Mouse (Mus musculus): Measurements from ENCODE around the gene Olfr30. TPM values are rescaled to one million over a fixed set of nuclear protein-coding genes. Genes with fewer than 3 reads are reported as not detected.
"Not testable (repeated sequence)": the region's sequence is repeated elsewhere in the genome, so short reads cannot be mapped to it uniquely, and the experiment has no call there.

Gene Olfr30
- 0.24 and 0.29 TPM in 2 replicates for polyA plus RNA-seq (2015; fragmentation: Nextera tagmentation; extraction: Ambion mirVana)

DNA sequence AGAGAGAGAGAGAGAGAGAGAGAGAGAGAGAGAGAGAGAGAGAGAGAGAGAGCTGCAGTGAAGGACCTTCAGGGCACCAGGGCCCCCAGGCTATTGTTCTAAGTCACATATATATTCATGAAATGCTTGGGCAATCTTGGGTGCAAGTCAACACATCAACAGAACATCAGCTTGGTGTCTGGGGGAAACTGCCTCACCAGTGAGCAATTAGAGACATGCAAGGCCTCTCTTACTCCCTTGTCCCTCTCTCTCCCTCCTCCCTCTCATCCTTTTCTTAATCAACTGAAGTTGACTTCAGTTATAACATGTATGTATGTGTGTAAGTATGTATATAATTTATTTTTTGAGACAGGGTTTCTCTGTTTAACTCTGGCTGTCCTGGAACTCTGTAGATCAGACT lies at the start of gene Olfr30:
Gene Olfr30, minus strand, starts transcription at position 101 of the 400 bp plus-strand sequence.
- Histone ChIP-seq H3K27ac (replicated peaks) (no peak within 1 kb of the TSS), H3K9me3 (replicated peaks) (no peaks in the 10 kb centered on the region), H3K9ac (no peak within 1 kb of the TSS), H3K27me3 (no peaks in the 10 kb centered on the region), H3K4me3 (replicated peaks) (no peak within 1 kb of the TSS), H3K4me2 (replicated peaks) (no peak within 1 kb of the TSS), H3K36me3 (no peaks in the 10 kb centered on the region), H3K4me1 (no peaks in the 10 kb centered on the region)
- no peak for ATAC-seq (ENCODE audit: insufficient number of reproducible peaks, low FRiP score, low TSS enrichment, low read depth)

DNA sequence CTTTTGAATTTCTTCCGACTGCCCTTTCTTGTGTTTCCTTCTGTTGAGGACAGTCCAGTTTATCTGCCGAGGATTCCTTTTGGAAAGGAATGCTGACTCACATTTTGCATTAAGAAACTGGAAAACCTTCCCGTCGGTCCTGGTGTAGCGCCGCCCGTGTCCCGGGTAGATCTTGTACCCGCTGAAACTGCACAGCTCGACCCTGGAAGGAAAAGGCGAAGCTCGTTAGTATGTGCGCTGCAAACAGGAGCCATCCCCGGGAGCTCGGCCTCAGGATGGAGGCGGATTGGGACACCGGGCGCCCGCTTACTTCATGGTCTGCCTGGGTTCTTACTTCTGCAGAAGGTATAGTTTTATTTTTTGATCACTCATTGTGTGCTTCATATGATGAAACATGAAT lies 47.0 kb upstream of the Olfr30 start:
- 84% methylated on average over 19 of the region's 19 CpGs for WGBS

DNA sequence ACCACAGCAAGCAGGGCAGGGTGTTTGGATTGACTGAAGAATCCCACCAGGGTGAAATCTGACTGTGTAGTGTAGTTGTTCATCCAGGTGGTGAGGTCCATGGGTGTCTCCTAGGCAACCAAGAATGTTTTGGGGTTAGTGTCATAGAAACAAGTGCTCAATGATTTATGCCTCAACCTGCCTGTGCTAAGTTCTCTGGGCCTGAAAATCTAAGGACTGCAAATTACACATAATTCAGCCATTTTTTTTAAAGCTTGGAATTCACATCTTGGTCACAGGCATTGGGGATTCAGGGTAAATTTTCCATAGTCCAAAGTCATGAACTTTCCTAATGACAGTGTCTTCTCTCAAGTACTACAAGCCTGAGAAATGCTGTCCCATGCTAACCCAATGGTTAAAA lies 40.4 kb upstream of the Olfr30 start, which contains the start of gene Olfr331:
Gene Olfr331, minus strand, starts transcription at position 101 of the 400 bp plus-strand sequence.
- H3K4me1 ChIP-seq; H3K9me3 ChIP-seq (replicated peaks); H3K27ac ChIP-seq (replicated peaks); H3K4me3 ChIP-seq (replicated peaks); H3K36me3 ChIP-seq; H3K4me2 ChIP-seq (replicated peaks); ATAC-seq (ENCODE audit: insufficient number of reproducible peaks, low FRiP score, low TSS enrichment, low read depth); H3K27me3 ChIP-seq; H3K9ac ChIP-seq: not testable (repeated sequence)

More for the DNA sequence above, 47.0 kb upstream of the Olfr30 start:
- not testable (repeated sequence) for H3K4me1 ChIP-seq; H3K27ac ChIP-seq (replicated peaks); H3K9me3 ChIP-seq (replicated peaks); H3K27me3 ChIP-seq; H3K4me3 ChIP-seq (replicated peaks); H3K9ac ChIP-seq; ATAC-seq (ENCODE audit: insufficient number of reproducible peaks, low FRiP score, low TSS enrichment, low read depth); H3K36me3 ChIP-seq; H3K4me2 ChIP-seq (replicated peaks)

DNA sequence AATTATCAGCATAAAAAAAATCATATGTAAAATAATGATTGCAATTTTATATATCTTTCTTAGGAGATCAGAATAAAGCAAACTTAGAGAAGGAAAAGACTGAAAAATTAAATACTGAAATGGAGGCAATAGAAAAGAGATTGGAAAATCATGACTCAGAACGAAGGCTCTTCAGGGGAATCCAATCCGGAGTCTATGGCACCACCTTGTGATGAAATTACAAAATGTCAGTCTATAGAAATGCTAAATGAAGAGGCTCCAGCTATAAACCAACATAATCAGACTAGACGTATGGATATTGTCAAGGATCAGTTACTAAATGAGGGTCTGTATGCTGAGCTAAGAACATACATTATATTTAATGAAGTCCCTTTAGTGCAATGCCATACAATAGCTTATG lies 37.2 kb upstream of the Olfr30 start:
- H3K36me3 ChIP-seq: no peaks in the 10 kb centered on the region
- ATAC-seq (ENCODE audit: insufficient number of reproducible peaks, low FRiP score, low TSS enrichment, low read depth): no peak
- H3K4me2 ChIP-seq (replicated peaks): no peak overlapping the region
- no peak overlapping the region for H3K4me3 ChIP-seq (replicated peaks)
- H3K9ac ChIP-seq: no peak overlapping the region
- no peaks in the 10 kb centered on the region for H3K4me1 ChIP-seq
- no peaks in the 10 kb centered on the region for H3K9me3 ChIP-seq (replicated peaks)
- H3K27ac ChIP-seq (replicated peaks): no peak overlapping the region
- H3K27me3 ChIP-seq: no peaks in the 10 kb centered on the region
- 32% methylated on average over 3 of the region's 3 CpGs for WGBS

DNA sequence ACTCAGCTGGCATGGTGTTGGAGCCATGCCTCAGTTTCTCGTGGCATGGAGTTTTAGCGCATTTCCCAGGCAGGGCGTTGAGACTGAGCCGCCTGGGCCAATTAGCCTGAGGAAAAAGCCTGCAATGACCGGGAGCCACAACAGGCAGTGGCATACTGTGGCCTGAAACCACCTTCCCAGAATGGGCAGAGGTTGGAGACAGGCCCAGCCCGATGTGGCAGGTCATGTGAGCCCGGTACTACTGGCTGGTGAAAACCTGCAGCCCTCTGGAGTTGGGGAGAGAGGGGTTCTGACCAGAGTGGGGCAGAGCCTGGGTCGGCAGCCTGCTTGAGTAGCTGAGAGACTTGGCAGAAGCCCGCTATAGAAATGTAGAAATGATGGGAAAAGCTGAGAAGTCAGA lies 36.7 kb upstream of the Olfr30 start:
- H3K9ac ChIP-seq: no peak overlapping the region
- no peak overlapping the region for H3K27ac ChIP-seq (replicated peaks)
- H3K9me3 ChIP-seq (replicated peaks): no peaks in the 10 kb centered on the region
- 76% methylated on average over 9 of the region's 9 CpGs for WGBS
- H3K4me3 ChIP-seq (replicated peaks): no peak overlapping the region
- no peaks in the 10 kb centered on the region for H3K4me1 ChIP-seq
- ATAC-seq (ENCODE audit: insufficient number of reproducible peaks, low FRiP score, low TSS enrichment, low read depth): no peak
- H3K4me2 ChIP-seq (replicated peaks): no peak overlapping the region
- no peaks in the 10 kb centered on the region for H3K36me3 ChIP-seq
- H3K27me3 ChIP-seq: no peaks in the 10 kb centered on the region

DNA sequence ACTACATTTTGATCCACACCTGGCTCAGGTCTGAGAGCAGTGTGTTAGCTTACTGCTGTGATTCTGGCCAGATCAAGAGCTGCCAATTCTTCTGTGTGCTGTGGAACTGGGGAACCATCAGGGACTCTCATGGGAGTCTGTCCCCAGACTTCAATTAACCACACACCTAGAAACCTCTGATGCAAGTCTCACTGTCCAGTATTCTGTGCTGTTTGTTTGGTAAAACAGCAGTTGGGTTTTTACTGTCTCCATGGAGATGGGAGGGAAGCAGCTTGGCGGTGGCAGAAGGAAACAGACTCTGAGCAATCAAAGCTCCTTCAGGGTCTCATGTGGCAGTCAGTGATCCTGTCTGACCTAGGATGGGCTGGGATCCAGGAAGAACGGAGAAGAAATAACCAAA lies 30.4 kb upstream of the Olfr30 start, which contains the start of gene Olfr332:
Gene Olfr332, minus strand, starts transcription at position 101 of the 400 bp plus-strand sequence.
- no peaks in the 10 kb centered on the region for H3K27me3 ChIP-seq
- H3K4me3 ChIP-seq (replicated peaks): no peak within 1 kb of the TSS
- H3K36me3 ChIP-seq: no peaks in the 10 kb centered on the region
- WGBS: 80% methylated on average over 2 of the region's 2 CpGs
- no peak for ATAC-seq (ENCODE audit: insufficient number of reproducible peaks, low FRiP score, low TSS enrichment, low read depth)
- no peaks in the 10 kb centered on the region for H3K9me3 ChIP-seq (replicated peaks)
- H3K4me2 ChIP-seq (replicated peaks): no peak within 1 kb of the TSS
- H3K4me1 ChIP-seq: no peaks in the 10 kb centered on the region
- no peak within 1 kb of the TSS for H3K27ac ChIP-seq (replicated peaks)
- no peak within 1 kb of the TSS for H3K9ac ChIP-seq

DNA sequence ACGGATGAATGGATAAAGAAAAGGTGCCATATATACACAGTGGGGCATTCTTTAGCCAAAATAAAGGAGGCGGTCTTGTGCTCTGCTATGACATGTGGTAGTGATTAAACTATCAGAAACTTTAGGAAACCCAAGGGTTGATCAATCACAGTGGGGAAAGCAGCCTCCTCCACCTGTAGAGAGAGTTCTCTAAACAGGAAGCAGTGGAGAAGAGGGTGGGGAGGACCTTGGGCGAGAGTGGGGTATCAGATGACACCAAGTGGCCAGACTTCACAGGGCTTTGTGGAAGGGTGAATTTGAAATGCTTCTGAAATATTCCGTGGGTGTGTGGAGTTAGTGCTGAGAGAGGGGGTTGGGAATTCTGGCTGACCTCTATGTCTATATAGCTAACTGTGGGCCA lies 8.5 kb downstream of the Olfr30 start:
- Histone ChIP-seq H3K27me3 (no peaks in the 10 kb centered on the region), H3K4me2 (replicated peaks) (no peak overlapping the region), H3K9ac (no peak overlapping the region), H3K9me3 (replicated peaks) (0 out of 2 replicates have a peak, but pooled peaks cover 2% of the 10 kb centered on the region), H3K27ac (replicated peaks) (no peak overlapping the region), H3K4me1 (no peaks in the 10 kb centered on the region), H3K4me3 (replicated peaks) (no peak overlapping the region), H3K36me3 (no peaks in the 10 kb centered on the region)
- ATAC-seq (ENCODE audit: insufficient number of reproducible peaks, low FRiP score, low TSS enrichment, low read depth): no peak
- WGBS: 13% methylated on average over 4 of the region's 4 CpGs

DNA sequence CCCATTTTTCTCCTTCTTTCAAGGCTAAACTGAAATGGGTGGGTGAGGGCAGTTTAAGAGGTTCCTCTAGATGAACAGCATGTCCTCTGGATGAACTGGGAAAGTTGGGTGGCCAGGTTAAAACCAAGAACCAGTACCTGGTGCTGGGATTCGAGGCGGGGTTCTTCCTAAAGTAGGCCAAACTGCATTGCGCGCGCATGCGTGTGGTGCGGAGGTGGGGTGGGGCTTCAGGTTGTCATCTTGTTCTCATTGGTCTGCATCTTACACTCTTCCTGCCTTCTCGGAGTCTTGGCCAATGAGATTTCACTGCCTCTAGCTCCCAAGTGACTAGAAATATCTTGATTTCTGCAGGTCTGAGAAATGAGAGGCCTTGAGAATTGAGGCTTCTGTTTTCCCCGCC lies 9.3 kb downstream of the Olfr30 start, which contains the start of gene Lypd9:
Gene Lypd9, minus strand, starts transcription at position 165 of the 400 bp plus-strand sequence.
- no peak within 1 kb of the TSS for H3K4me2 ChIP-seq (replicated peaks)
- no peak within 1 kb of the TSS for H3K27ac ChIP-seq (replicated peaks)
- WGBS: 95% methylated on average over 9 of the region's 9 CpGs

DNA sequence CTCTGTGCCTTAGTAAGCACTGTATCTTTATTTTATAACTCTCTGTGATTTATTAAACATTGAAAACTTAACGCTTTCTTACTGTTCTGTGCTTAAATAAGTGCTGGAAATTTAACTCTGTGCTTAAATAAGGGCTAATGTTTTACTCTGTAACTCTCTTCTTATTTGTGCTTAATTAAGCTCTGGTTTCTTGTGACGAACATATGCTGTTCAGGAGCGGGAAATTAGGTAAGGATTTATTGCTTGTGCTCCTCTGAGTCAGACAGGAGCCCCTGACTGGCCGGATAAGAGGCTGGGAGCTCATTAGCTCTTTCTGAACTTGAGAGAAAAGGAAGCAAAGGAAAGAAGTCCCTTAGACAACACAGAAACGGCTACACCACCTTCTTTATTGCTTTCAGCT lies 24.2 kb downstream of the Olfr30 start:
- H3K36me3 ChIP-seq: no peaks in the 10 kb centered on the region
- no peak for ATAC-seq (ENCODE audit: insufficient number of reproducible peaks, low FRiP score, low TSS enrichment, low read depth)
- H3K9ac ChIP-seq: no peak overlapping the region
- no peaks in the 10 kb centered on the region for H3K27me3 ChIP-seq
- H3K4me1 ChIP-seq: no peaks in the 10 kb centered on the region
- no peak overlapping the region for H3K27ac ChIP-seq (replicated peaks)
- H3K4me2 ChIP-seq (replicated peaks): no peak overlapping the region
- no peaks in the 10 kb centered on the region for H3K9me3 ChIP-seq (replicated peaks)
- H3K4me3 ChIP-seq (replicated peaks): no peak overlapping the region
- WGBS: 40% methylated on average over 5 of the region's 5 CpGs

More for the DNA sequence above, 9.3 kb downstream of the Olfr30 start, which contains the start of gene Lypd9:
- no peak within 1 kb of the TSS for H3K4me3 ChIP-seq (replicated peaks)
- H3K9ac ChIP-seq: no peak within 1 kb of the TSS
- H3K4me1 ChIP-seq: no peaks in the 10 kb centered on the region
- H3K36me3 ChIP-seq: no peaks in the 10 kb centered on the region
- no peak for ATAC-seq (ENCODE audit: insufficient number of reproducible peaks, low FRiP score, low TSS enrichment, low read depth)
- H3K9me3 ChIP-seq (replicated peaks): 0 out of 2 replicates have a peak, but pooled peaks cover 2% of the 10 kb centered on the region
- H3K27me3 ChIP-seq: no peaks in the 10 kb centered on the region

DNA sequence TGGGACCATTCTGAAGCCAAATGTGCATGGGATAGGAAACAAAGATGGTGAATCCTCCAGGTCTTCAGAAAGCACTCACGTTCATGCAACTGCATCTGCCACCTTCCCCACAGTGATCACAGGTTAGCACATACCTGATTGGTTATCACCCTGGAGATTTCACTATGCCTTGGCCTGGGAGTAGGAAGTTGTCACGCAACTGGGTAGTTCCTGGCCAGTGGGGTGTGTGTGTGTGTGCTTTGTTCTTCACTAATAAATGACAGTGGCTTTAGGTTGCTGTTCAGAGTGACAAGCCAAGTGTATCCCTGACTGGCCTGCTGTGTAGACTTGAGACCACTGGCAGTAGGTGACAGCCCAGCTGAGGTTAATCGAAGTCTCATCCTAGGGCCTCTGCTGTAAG lies 29.8 kb downstream of the Olfr30 start, which contains the start of gene Gm12253:
Gene Gm12253, plus strand, starts transcription at position 301 of the 400 bp plus-strand sequence.
- H3K9ac ChIP-seq: no peak within 1 kb of the TSS
- H3K4me3 ChIP-seq (replicated peaks): no peak within 1 kb of the TSS
- no peaks in the 10 kb centered on the region for H3K9me3 ChIP-seq (replicated peaks)
- no peak for ATAC-seq (ENCODE audit: insufficient number of reproducible peaks, low FRiP score, low TSS enrichment, low read depth)
- WGBS: 86% methylated on average over 3 of the region's 3 CpGs
- H3K36me3 ChIP-seq: no peaks in the 10 kb centered on the region
- no peak within 1 kb of the TSS for H3K27ac ChIP-seq (replicated peaks)
- no peaks in the 10 kb centered on the region for H3K27me3 ChIP-seq
- no peak within 1 kb of the TSS for H3K4me2 ChIP-seq (replicated peaks)
- H3K4me1 ChIP-seq: no peaks in the 10 kb centered on the region

DNA sequence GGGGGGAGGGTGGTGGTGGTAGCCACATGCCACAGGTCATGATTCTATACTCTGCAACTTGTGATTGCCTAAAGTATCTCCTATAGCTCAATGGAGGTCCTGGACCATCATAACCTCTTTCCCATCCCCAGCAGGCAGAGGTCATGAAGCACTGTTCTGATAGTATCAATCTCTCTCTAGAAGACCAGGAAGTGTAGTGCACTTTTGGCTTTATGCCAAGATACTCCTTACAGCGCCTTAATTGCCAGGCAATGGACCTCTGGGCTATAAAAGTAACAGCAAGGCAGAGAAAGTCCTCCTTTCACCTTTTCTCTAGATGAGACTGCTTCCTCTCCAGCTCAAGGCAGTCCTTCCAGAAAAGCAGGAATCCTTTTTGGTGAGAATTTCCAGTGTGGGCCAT lies 41.3 kb downstream of the Olfr30 start, which contains the start of gene 1810065E05Rik:
Gene 1810065E05Rik, plus strand, starts transcription at position 297 of the 400 bp plus-strand sequence.
- WGBS: 69% methylated on average over 1 of the region's 1 CpGs
- Histone ChIP-seq H3K4me2 (replicated peaks) (no peak within 1 kb of the TSS), H3K9ac (no peak within 1 kb of the TSS), H3K9me3 (replicated peaks) (no peaks in the 10 kb centered on the region), H3K36me3 (no peaks in the 10 kb centered on the region), H3K4me1 (no peaks in the 10 kb centered on the region), H3K27ac (replicated peaks) (no peak within 1 kb of the TSS), H3K27me3 (no peaks in the 10 kb centered on the region), H3K4me3 (replicated peaks) (no peak within 1 kb of the TSS)
- ATAC-seq (ENCODE audit: insufficient number of reproducible peaks, low FRiP score, low TSS enrichment, low read depth): no peak

DNA sequence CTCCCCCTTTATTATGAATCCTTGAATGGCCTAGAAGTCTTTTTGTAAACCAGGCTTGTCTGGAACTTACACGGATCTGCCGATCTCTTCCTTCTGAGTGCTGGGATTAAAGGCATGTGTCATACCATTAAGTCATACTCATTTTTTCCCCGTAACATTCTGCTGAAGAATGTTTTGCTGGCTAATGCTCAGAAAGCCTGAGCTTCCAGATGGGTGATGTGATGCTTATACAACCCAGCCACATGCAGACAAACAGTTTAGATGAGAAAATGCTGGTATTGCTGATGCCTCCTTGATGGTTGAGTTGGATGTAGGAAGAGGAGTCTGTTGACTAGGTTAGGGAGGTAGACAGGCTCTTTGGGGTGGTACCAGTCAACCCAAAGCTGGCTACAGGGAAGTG lies 43.7 kb downstream of the Olfr30 start:
- no peak overlapping the region for H3K4me3 ChIP-seq (replicated peaks)
- 52% methylated on average over 3 of the region's 3 CpGs for WGBS
- no peak overlapping the region for H3K4me2 ChIP-seq (replicated peaks)
- no peak for ATAC-seq (ENCODE audit: insufficient number of reproducible peaks, low FRiP score, low TSS enrichment, low read depth)
- H3K9ac ChIP-seq: no peak overlapping the region
- no peaks in the 10 kb centered on the region for H3K27me3 ChIP-seq
- no peak overlapping the region for H3K27ac ChIP-seq (replicated peaks)
- H3K4me1 ChIP-seq: no peaks in the 10 kb centered on the region
- no peaks in the 10 kb centered on the region for H3K9me3 ChIP-seq (replicated peaks)
- H3K36me3 ChIP-seq: no peaks in the 10 kb centered on the region

All from embryonic facial prominence, embryonic 15.5 days (tissue).